Mouse (Mus musculus) limb, embryonic 14.5 days (tissue): Measurements from ENCODE around the gene Lrrc32. TPM values are rescaled to one million over a fixed set of nuclear protein-coding genes. Genes with fewer than 3 reads are reported as not detected.

Experiments used
- ATAC-seq: fragments of 200-750 bp; cut with Nextera tagmentation; 2 replicates; pipeline ENCODE4 v1.8.0; 2017; ENCODE audit warnings: low read depth, moderate number of reproducible peaks, moderate TSS enrichment; ENCODE audit not compliant: low FRiP score
- DNase-seq: peaks from one replicate; pipeline ENCODE4 v3.0.0-alpha.2; 2015; ENCODE audit warnings: low spot score
- H3K27ac ChIP-seq: fragments of 300-500 bp; sonication (generic); replicated peaks from 2 replicates; pipeline ENCODE4 v1.5.1; 2014; ENCODE audit warnings: low read depth, mild to moderate bottlenecking, low read length, moderate library complexity, mixed read lengths
- H3K27me3 ChIP-seq: fragments of 300-500 bp; sonication (generic); 2 replicates; pipeline ENCODE4 v1.6.1; 2014; ENCODE audit warnings: low read length, mixed read lengths; ENCODE audit not compliant: control insufficient read depth, insufficient read depth
- H3K36me3 ChIP-seq: fragments of 300-500 bp; sonication (generic); 2 replicates; pipeline ENCODE4 v1.6.1; 2014; ENCODE audit warnings: mild to moderate bottlenecking, low read length, moderate library complexity, mixed read lengths; ENCODE audit not compliant: control insufficient read depth, insufficient read depth
- H3K4me1 ChIP-seq: fragments of 300-500 bp; sonication (generic); 2 replicates; pipeline ENCODE4 v1.6.1; 2014; ENCODE audit warnings: antibody characterized with exemption, low read length, mixed read lengths; ENCODE audit not compliant: control insufficient read depth, insufficient read depth
- H3K4me2 ChIP-seq: fragments of 300-500 bp; sonication (generic); replicated peaks from 2 replicates; pipeline ENCODE4 v1.6.1; 2014; ENCODE audit warnings: low read depth, mild to moderate bottlenecking, low read length, moderate library complexity; ENCODE audit not compliant: severe bottlenecking
- H3K4me3 ChIP-seq: fragments of 300-500 bp; sonication (generic); replicated peaks from 2 replicates; pipeline ENCODE4 v1.5.1; 2014; ENCODE audit warnings: low read length
- H3K9ac ChIP-seq: fragments of 300-500 bp; sonication (generic); 2 replicates; pipeline ENCODE4 v1.6.1; 2014; ENCODE audit warnings: mild to moderate bottlenecking, low read depth, low read length, moderate library complexity; ENCODE audit not compliant: severe bottlenecking
- H3K9me3 ChIP-seq: fragments of 300-500 bp; sonication (generic); 2 replicates; pipeline ENCODE4 v1.6.1; 2016; ENCODE audit warnings: low read length; ENCODE audit not compliant: control insufficient read depth
- POLR2A ChIP-seq: fragments of 200-500 bp; IDR thresholded peaks from 2 replicates; pipeline ENCODE4 v1.8.0; 2012; ENCODE audit warnings: inconsistent platforms, mild to moderate bottlenecking, moderate library complexity, borderline replicate concordance; ENCODE audit not compliant: insufficient read depth, insufficient read length; ENCODE audit errors: extremely low read depth
- WGBS: fragments of 180-500 bp; shearing (Covaris S2); extraction: QIAGEN DNeasy Blood & Tissue Kit; methylation state at CpG from one replicate; pipeline ENCODE4 v1.1.7; 2014; 5-methylcytosine and 5-hydroxymethylcytosine counted together
- polyA plus RNA-seq, 2 experiments: library from polyadenylated mRNA; depleted of rRNA in 1 of 2; stranded (reverse) in 1 of 2; unstranded in 1 of 2; fragments of >200 nt; fragmentation: Nextera tagmentation in 1 of 2; extraction: Ambion mirVana in 1 of 2; gene quantifications; 2 replicates each; pipeline versions ENCODE4 v1.2.1 to v1.2.3; 2012 to 2014

Gene Lrrc32
- polyA plus RNA-seq, 2 experiments: 10.5 to 12.3 TPM

- no peak overlapping the region for H3K4me3 ChIP-seq
- no peaks in the 10 kb centered on the region for H3K27me3 ChIP-seq
- no peaks in the 10 kb centered on the region for H3K9me3 ChIP-seq
- H3K27ac ChIP-seq: no peak overlapping the region
- no peak overlapping the region for H3K9ac ChIP-seq
- WGBS: 49% methylated on average over 15 of the region's 15 CpGs
- peaks cover 3% of the 10 kb centered on the region; the same call in 1 of the 2 replicates for H3K4me1 ChIP-seq
- no peak overlapping the region for H3K4me2 ChIP-seq
- ATAC-seq: no peak
- DNase-seq: no peak
- TF ChIP-seq POLR2A: no peak
- no peaks in the 10 kb centered on the region for H3K36me3 ChIP-seq
Observed at GRCm38 (mm10) chr7:98510961-98511958, 22.2 kb downstream of the Lrrc32 start.

GRCm38 (mm10) chr7:98513251-98513650 is 24.2 kb downstream of the Lrrc32 start:
- H3K9ac ChIP-seq: no peak overlapping the region
- H3K4me2 ChIP-seq: no peak overlapping the region
- peaks cover 3% of the 10 kb centered on the region; the same call in 1 of the 2 replicates for H3K4me1 ChIP-seq
- no peaks in the 10 kb centered on the region for H3K9me3 ChIP-seq
- DNase-seq (no peak), ATAC-seq (no peak)
- no peak for TF ChIP-seq POLR2A
- H3K27ac ChIP-seq: no peak overlapping the region
- 59% methylated on average over 3 of the region's 3 CpGs for WGBS
- no peak overlapping the region for H3K4me3 ChIP-seq
- H3K36me3 ChIP-seq: no peaks in the 10 kb centered on the region
- H3K27me3 ChIP-seq: no peaks in the 10 kb centered on the region

- no peak overlapping the region for H3K9ac ChIP-seq
- no peaks in the 10 kb centered on the region for H3K36me3 ChIP-seq
- no peak overlapping the region for H3K4me3 ChIP-seq
- DNase-seq (no peak), ATAC-seq (no peak)
- H3K27me3 ChIP-seq: no peaks in the 10 kb centered on the region
- peaks cover 31% of the 10 kb centered on the region for H3K4me1 ChIP-seq
- no peaks in the 10 kb centered on the region for H3K9me3 ChIP-seq
- no peak for TF ChIP-seq POLR2A
- WGBS: 86% methylated on average over 5 of the region's 5 CpGs
- H3K27ac ChIP-seq: no peak overlapping the region; the same call in 1 of the 2 replicates
- H3K4me2 ChIP-seq: no peak overlapping the region
Observed at GRCm38 (mm10) chr7:98522576-98522975, 33.5 kb downstream of the Lrrc32 start.

- peak; percentile 56 for DNase-seq
- Histone ChIP-seq H3K9ac (no peak overlapping the region), H3K4me1 (peaks cover 31% of the 10 kb centered on the region), H3K4me3 (no peak overlapping the region), H3K36me3 (no peaks in the 10 kb centered on the region), H3K27ac (peak overlapping the region; percentile 78), H3K9me3 (no peaks in the 10 kb centered on the region), H3K4me2 (0 out of 2 replicates have a peak overlapping the region, but pooled peaks have one; percentile 10), H3K27me3 (no peaks in the 10 kb centered on the region)
- peak; percentile 24 for ATAC-seq
- 59% methylated on average over 8 of the region's 8 CpGs for WGBS
- TF ChIP-seq POLR2A: no peak
Observed at GRCm38 (mm10) chr7:98523070-98523812, 34.2 kb downstream of the Lrrc32 start.

GRCm38 (mm10) chr7:98523813-98524361 is 34.8 kb downstream of the Lrrc32 start:
- H3K4me3 ChIP-seq: no peak overlapping the region
- ATAC-seq (peak; percentile 82), DNase-seq (peak; percentile 96)
- H3K27me3 ChIP-seq: no peaks in the 10 kb centered on the region
- TF ChIP-seq POLR2A: no peak
- no peaks in the 10 kb centered on the region for H3K36me3 ChIP-seq
- H3K4me2 ChIP-seq: 0 out of 2 replicates have a peak overlapping the region, but pooled peaks have one; percentile 10
- H3K9me3 ChIP-seq: no peaks in the 10 kb centered on the region
- H3K9ac ChIP-seq: no peak overlapping the region
- under 1% methylated on average over 7 of the region's 7 CpGs for WGBS
- peak overlapping the region; percentile 78 for H3K27ac ChIP-seq
- peaks cover 31% of the 10 kb centered on the region for H3K4me1 ChIP-seq
